Mouse (Mus musculus) MEL (cell line): ENCODE results near the gene Tradd.

Source experiments
- CTCF ChIP-seq, 3 experiments: IDR thresholded peaks in 2 of 3; conservative IDR thresholded peaks in 1 of 3; 2 replicates each; pipeline ENCODE4 v1.5.1; 2011 to 2012; ENCODE audit warnings: low read length in 3 of 3, low read depth in 2 of 3, mild to moderate bottlenecking in 2 of 3, improper control_type of control experiment in 1 of 3, inconsistent platforms in 1 of 3, mixed read lengths in 1 of 3, moderate library complexity in 1 of 3; ENCODE audit not compliant: control insufficient read depth in 1 of 3, insufficient read depth in 1 of 3, poor library complexity in 1 of 3, severe bottlenecking in 1 of 3
- GABPA ChIP-seq: IDR thresholded peaks from 2 replicates; pipeline ENCODE4 v1.6.1; 2012; ENCODE audit warnings: low read depth, mild to moderate bottlenecking, inconsistent platforms, low read length, improper control_type of control experiment, moderate library complexity
- GATA1 ChIP-seq: IDR thresholded peaks from 2 replicates; pipeline ENCODE4 v1.6.1; 2011; ENCODE audit warnings: low read depth, low read length, improper control_type of control experiment
- NELFE ChIP-seq: IDR thresholded peaks from 2 replicates; pipeline ENCODE4 v1.6.1; 2011; ENCODE audit warnings: low read depth, low read length, improper control_type of control experiment
- POLR2A ChIP-seq, 2 experiments: IDR thresholded peaks; 2 replicates each; pipeline ENCODE4 v1.6.1; 2011 to 2012; ENCODE audit warnings: low read length in 2 of 2, mild to moderate bottlenecking in 2 of 2, control low read depth in 1 of 2, improper control_type of control experiment in 1 of 2, low read depth in 1 of 2, moderate library complexity in 1 of 2; ENCODE audit not compliant: control insufficient read depth in 1 of 2, insufficient read depth in 1 of 2, poor library complexity in 1 of 2
- POLR2AphosphoS2 ChIP-seq: IDR thresholded peaks from 2 replicates; pipeline ENCODE4 v1.6.1; 2011; ENCODE audit warnings: low read length, improper control_type of control experiment
- ZNF384 ChIP-seq: IDR thresholded peaks from 2 replicates; pipeline ENCODE4 v1.6.1; 2012; ENCODE audit warnings: low read depth, mild to moderate bottlenecking, inconsistent platforms, low read length, improper control_type of control experiment

DNA sequence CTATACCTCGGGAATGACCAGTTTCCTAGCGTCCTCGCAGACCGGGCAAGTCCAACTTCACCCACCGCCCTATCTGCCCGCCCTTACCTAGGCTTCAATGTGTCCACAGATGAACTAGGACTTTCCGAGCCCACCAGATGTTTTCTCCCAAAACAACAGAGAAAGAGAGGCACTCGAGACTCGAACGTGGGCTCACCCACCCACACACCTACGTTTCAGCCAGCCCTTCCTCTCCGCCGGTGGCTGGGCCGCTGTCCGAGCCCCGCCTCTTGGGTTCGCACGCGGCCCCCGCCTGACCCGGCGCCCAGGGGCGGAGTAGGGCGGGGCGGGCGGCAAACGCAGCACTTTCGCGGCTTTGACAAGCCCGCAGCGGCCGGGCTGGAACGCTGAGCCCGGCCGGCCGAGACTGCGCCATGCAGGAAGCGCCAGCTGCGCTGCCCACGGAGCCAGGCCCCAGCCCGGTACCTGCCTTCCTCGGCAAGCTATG is 5.1 kb upstream of the Tradd start, which contains the start of gene Hsf4:
- TF ChIP-seq CTCF (IDR thresholded peaks at IDR 0.05 in 2 of 3, conservative IDR thresholded peaks at IDR 0.05 in 1 of 3; ENCODE audit: control insufficient read depth in 1 of 3, insufficient read depth in 1 of 3, low read depth in 2 of 3, low read length in 3 of 3, poor library complexity in 1 of 3, severe bottlenecking in 1 of 3) (no peak; a peak in 1 of 6 replicates), GATA1 (no peak), POLR2A (IDR thresholded peaks at IDR 0.05; ENCODE audit: control insufficient read depth in 1 of 2, insufficient read depth in 1 of 2, low read depth in 1 of 2, low read length in 2 of 2, poor library complexity in 1 of 2) (peak; percentile 65 to 78; a peak in 3 of 4 replicates), GABPA (no peak), ZNF384 (no peak), NELFE (peak; percentile 60), POLR2AphosphoS2 (peak; percentile 66; the same call in 1 of the 2 replicates)
